Mouse (Mus musculus): ENCODE measurements around the gene Slc1a7. TPM values are rescaled to one million over a fixed set of nuclear protein-coding genes. Genes with fewer than 3 reads are reported as not detected.

Gene Slc1a7
- not detected for total RNA-seq (2023)

DNA sequence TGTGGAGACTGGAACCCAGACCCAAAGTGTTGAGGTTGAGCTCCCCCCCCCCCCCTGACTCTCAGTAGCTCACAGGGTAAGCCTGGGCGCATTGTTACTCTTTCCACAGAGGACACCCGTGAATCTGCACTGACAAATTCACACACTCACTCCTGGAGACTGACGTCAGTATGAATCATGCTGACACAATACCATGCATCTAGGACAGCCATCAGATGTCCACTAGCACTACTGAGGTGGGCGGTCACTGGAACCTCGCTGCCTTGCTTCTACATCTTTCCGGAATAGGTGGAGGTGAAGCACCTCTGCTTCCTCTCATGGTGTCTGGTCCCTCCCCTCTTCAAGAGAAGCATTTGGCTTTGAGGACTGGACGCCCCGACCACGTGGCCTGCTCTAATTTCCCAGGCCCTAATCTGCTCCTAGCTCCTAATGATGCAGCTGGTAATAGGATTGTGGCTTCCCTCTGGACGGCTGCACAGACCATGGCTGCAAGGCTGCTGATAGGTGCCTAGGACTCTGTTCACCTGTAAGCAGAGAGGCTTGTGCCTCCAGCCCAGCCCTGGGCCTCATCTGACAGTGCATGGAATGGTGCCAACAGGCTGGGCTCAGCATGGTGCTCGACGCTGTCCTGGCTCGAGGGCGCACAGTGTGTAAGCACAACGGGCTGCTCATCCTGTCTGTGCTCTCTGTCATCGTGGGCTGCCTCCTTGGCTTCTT, at the start of gene Slc1a7:
Gene Slc1a7, plus strand, starts transcription at position 367 of the 717 bp plus-strand sequence.

GRCm38 (mm10) chr4:107923145-107923802, 44.9 kb upstream of the Slc1a7 start, which contains the start of gene Cpt2:
Gene Cpt2 (minus strand): TSS chr4:107923610.

Other genes starting within 250 kb of the Slc1a7 start
- gene Lrp8, start 166.1 kb upstream of the Slc1a7 start, total RNA-seq (2023): 1 to 10 TPM in 1 of 2 experiments, under 1 TPM in 1; 0.77 to 1.2 TPM
- gene Magoh, start 88.6 kb upstream of the Slc1a7 start, total RNA-seq (2023): 100 to 1,000 TPM in 1 of 2 experiments, 10 to 100 TPM in 1; 93.7 to 105 TPM
- gene 0610037L13Rik, start 78.5 kb upstream of the Slc1a7 start, total RNA-seq (2023): 10 to 100 TPM; 47.1 to 56.8 TPM
- gene Cpt2, start 44.7 kb upstream of the Slc1a7 start, total RNA-seq (2023): 10 to 100 TPM; 13.8 to 16.5 TPM
- gene Podn, start 128.1 kb downstream of the Slc1a7 start, total RNA-seq (2023): under 1 TPM in 1 of 2 experiments, not detected in 1; 0.74 TPM
- gene Scp2, start 176.7 kb downstream of the Slc1a7 start, total RNA-seq (2023): 10 to 100 TPM; 91.4 to 96.2 TPM
- not detected for gene Echdc2, start 197.1 kb downstream of the Slc1a7 start, total RNA-seq (2023)
- gene Zyg11a, start 249.7 kb downstream of the Slc1a7 start, total RNA-seq (2023): not detected

Data from B cell, adult 67 days (primary cell).